Mouse (Mus musculus) cerebellum, adult 8-10 months (tissue): ENCODE results near the gene Zfp212.
A peak's percentile ranks its signal among the peaks of the same experiment; 100 is the strongest.

Experiments
- DNase-seq: peaks from one replicate; pipeline ENCODE4 v3.0.0; 2022

The Zfp212 gene

GRCm38 (mm10) chr6:47920447-47921340, at the start of gene Zfp212:
Gene Zfp212 (plus strand): TSS chr6:47920476.
- peak; percentile 87 for DNase-seq

GRCm38 (mm10) chr6:47872266-47872665, 48.0 kb upstream of the Zfp212 start:
- DNase-seq: no peak

- DNase-seq: no peak
These were observed 43.2 kb upstream of the Zfp212 start, which contains the start of gene Zfp282 for GRCm38 (mm10) chr6:47877058-47877457. Gene Zfp282 (plus strand): TSS chr6:47877204.

- peak; percentile 91 for DNase-seq
These were observed 42.7 kb upstream of the Zfp212 start for GRCm38 (mm10) chr6:47877461-47878132.

- no peak for DNase-seq
These were observed 42.2 kb upstream of the Zfp212 start for GRCm38 (mm10) chr6:47878133-47878514.

- no peak for DNase-seq
These were observed 41.7 kb upstream of the Zfp212 start for GRCm38 (mm10) chr6:47878593-47878992.

GRCm38 (mm10) chr6:47879049-47879716, 41.1 kb upstream of the Zfp212 start:
- no peak for DNase-seq

GRCm38 (mm10) chr6:47880166-47880565, 40.1 kb upstream of the Zfp212 start:
- DNase-seq: no peak

- DNase-seq: no peak
These were observed 31.4 kb upstream of the Zfp212 start for GRCm38 (mm10) chr6:47888812-47889383.

GRCm38 (mm10) chr6:47899416-47899815, 20.9 kb upstream of the Zfp212 start:
- DNase-seq: no peak

- peak; percentile 72 for DNase-seq
These were observed 16.7 kb upstream of the Zfp212 start for GRCm38 (mm10) chr6:47903587-47903986.

- no peak for DNase-seq
These were observed 15.9 kb upstream of the Zfp212 start for GRCm38 (mm10) chr6:47904361-47904760.

- DNase-seq: no peak
These were observed 15.2 kb upstream of the Zfp212 start for GRCm38 (mm10) chr6:47904917-47905695.

- no peak for DNase-seq
These were observed 13.9 kb upstream of the Zfp212 start for GRCm38 (mm10) chr6:47906326-47906725.

GRCm38 (mm10) chr6:47909007-47909406, 11.3 kb upstream of the Zfp212 start:
- DNase-seq: no peak

GRCm38 (mm10) chr6:47911650-47912049, 8.6 kb upstream of the Zfp212 start:
- DNase-seq: no peak

- DNase-seq: no peak
These were observed 7.3 kb upstream of the Zfp212 start for GRCm38 (mm10) chr6:47912991-47913390.

GRCm38 (mm10) chr6:47917051-47917450, 3.2 kb upstream of the Zfp212 start:
- no peak for DNase-seq

- no peak for DNase-seq
These were observed 1.5 kb upstream of the Zfp212 start for GRCm38 (mm10) chr6:47918768-47919274.

GRCm38 (mm10) chr6:47919646-47920446, 430 bp upstream of the Zfp212 start:
- DNase-seq: no peak

GRCm38 (mm10) chr6:47942461-47942860, 22.2 kb downstream of the Zfp212 start:
- DNase-seq: no peak
